Mouse (Mus musculus): ENCODE results near the gene Atxn1.

GRCm38 (mm10) chr13:45992953-45993352, 28.1 kb upstream of the Atxn1 start:
- no peak for TF ChIP-seq CTCF (IDR thresholded peaks at IDR 0.05; ENCODE audit: insufficient read depth, low read length)
- TF ChIP-seq POLR2A (IDR thresholded peaks at IDR 0.05; ENCODE audit: borderline replicate concordance, extremely low read depth, low read depth, low read length), result no peak

All from lung, adult 2 months (tissue).